Mouse (Mus musculus): ENCODE measurements around the gene Psmb7. TPM values are rescaled to one million over a fixed set of nuclear protein-coding genes. Genes with fewer than 3 reads are reported as not detected.
A peak's percentile ranks its signal among the peaks of the same experiment; 100 is the strongest.

Psmb7 gene
- total RNA-seq, 2 experiments from 2014 or later = 252 to 254 TPM

DNA sequence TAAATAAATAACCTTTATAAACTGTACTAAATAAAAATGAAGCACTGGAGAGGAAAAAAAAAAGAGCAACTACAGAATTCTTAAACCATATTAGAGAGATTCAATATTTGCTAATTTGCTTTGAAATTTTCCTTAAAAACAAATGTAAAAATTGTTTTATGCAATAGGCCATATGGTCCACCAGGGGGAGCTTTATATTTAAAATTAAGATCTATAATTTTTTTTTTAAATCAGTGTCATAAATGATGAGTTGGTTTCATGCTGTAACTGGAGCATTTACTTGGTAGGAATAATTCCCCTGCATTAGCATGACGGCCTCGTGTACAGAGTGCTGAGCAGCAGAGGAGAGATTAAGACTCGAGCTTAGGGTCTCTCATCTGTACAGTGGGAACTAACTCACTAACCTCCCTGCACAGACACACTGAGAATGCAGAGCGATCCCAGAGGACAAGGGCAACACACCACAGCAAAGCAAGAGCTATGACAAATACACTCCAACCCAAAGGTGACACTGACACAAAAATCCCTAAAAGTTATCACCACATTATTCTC, 6.1 kb downstream of the Psmb7 start:
- DNase-seq = no peak

DNA sequence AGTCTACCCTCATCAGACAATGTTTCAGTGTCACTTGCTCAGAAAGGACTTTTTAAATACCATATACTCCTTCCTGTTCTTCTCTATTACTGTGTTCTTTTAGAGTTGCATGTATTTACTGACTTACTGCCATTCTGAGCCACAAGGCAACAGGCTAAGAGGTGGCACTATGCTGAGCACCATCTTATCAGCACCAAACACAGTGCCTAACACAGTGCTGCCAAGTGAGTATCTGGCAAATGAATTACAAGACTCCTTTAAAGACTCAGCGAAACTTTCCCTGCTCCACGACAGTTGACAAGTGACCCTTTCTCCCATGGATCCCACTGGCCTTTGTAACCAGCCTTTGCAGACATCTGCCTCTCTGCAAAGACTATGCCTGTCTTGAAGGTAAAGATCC, 13.3 kb downstream of the Psmb7 start:
- no peak for DNase-seq

DNA sequence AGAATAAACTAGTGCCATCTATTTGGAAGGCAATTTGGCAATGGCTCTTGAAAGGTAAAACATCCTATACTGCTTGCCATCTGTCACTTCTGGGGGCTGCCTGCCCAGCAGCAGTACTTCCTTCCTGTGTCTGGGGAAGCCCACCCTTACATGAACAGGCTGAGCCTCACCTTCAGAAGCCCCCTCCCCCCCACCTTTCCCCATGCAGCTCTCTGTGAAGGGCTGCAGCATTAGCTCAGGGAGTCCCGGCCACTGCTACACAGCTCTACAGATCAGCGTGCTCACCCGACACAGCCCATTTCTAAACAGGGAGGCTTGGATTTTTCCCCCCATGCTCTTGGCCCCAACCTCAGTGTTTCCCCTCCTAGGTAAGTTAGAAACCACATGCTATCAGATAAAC, 14.4 kb downstream of the Psmb7 start:
- DNase-seq = no peak

DNA sequence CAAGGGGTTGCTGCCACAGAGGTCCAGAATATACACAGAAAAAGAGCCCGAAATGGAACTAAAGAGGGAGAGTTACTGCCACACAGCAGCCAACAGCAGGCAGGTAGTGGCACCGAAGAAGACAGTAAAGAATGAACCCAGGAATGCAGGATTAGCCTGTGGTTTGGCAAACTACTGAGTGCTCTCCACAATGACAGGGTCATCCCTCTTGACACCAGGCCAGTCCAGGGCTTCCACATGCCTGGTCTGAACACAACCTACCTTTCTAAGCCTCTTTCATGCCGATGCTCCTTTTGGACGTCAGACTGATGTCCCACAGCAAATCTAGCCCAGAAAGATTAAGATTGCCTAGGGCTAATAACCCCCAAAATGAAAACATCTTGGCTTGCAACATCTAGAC, 15.1 kb downstream of the Psmb7 start:
- no peak for DNase-seq

DNA sequence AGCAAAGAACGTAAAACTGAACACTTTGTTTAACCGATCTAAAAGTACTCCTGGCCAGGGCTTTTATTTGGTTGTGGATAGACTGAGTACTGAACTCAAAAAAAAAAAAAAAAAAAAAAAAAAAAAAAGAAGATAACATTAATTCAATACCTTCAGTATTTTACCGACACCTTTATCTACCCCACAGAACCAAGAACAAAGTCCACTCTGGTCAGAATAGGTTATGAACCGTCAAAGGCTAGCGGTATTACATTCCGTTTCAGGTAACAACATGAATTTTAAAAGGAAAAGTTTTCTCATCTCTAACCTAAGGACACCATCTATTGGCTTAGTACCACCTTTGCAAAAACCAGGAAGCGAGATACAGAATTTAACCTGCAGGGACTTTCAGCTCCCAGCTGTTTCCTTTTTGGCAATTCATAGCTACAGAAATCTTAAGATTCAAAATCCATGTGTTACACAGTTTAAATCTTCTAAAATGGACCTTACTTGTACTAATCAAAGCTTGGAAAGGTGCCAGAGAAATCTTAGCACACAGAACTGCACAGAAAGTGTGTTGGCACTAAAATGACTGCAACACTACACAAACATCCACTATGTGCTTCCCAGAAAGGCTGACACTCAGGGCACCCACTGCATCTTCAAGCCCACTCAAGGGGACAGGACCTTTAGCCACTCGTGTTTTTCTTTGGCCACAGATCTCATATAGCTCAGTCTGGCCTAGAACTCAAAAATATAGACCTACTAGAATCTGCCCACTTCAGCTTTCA, 19.9 kb downstream of the Psmb7 start:
- no peak for DNase-seq

DNA sequence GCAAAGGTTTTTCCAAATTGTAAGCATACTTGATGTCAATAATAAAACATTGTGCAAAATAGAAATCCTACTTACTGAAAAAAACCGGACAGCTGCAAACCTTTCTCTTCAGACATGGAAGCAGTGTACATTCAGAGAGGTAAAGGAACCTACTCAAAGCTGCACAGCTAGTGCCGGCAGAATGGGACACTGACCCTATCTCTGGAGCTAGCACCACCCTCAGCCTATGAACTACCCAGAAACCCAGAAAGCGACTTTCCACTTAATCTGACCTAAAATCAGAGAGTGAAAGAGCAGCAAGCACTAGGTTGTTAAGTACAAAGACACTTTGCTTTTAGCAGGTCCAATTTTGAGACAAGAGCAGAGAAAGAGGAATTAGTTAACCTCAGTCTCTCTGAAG, 20.5 kb downstream of the Psmb7 start:
- no peak for DNase-seq

DNA sequence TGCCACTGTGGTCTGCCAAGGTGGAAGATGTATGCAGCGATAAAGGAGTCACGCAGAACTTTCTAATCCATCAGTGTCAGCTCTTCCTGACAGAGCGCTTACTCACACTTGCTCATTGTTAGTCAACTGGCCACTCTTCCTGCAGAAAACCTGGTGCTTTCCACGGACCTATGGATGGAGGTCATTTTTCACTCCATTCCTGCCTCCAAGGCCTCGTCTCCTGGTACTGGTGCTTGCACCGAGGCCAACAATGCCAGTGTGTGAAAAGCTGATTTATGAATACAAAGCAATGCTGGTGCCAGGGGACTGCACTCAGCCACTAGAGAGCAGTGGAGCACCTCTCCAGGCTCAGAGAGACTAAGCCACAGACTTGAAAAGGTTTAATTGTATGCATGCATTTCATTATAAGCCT, 22.3 kb downstream of the Psmb7 start:
- DNase-seq = no peak

DNA sequence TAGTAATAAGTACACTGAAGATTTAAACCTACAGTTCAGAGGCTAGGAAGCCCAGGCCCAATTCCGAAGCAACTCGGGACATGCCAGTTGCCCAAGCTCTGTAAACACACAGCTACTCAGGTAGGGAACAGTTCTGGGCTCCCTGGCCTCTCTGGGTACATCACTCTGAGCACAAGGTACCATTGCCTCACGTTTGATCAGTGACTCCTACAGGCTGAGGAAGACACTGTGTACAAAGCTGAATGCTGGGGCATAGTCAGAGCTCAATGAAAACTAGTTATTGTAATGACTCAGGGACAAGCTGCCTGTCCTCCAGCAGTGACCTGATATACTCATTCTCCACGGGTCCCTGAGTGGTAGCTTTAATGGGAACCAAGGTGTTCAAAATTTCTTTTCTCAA, 22.8 kb downstream of the Psmb7 start:
- DNase-seq = no peak

DNA sequence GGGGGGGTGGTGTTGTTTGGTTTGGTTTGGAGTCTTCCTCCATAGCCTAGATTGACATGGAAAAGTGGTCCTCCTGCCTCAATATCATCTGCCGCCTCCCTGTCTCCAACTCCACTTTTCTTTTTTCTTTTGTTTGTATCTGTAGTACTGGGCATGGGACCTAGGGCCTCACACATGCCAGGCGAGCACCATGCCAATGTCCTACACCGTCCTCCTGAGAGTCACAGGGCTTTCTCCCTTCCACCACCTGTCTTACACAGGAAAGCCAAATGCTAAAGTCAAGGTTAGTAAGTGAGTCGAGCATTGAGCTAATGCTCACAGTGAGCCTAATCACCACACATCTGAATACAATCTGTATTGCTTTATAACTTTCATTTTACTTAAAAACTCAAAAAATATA, 24.1 kb downstream of the Psmb7 start:
- DNase-seq = no peak

DNA sequence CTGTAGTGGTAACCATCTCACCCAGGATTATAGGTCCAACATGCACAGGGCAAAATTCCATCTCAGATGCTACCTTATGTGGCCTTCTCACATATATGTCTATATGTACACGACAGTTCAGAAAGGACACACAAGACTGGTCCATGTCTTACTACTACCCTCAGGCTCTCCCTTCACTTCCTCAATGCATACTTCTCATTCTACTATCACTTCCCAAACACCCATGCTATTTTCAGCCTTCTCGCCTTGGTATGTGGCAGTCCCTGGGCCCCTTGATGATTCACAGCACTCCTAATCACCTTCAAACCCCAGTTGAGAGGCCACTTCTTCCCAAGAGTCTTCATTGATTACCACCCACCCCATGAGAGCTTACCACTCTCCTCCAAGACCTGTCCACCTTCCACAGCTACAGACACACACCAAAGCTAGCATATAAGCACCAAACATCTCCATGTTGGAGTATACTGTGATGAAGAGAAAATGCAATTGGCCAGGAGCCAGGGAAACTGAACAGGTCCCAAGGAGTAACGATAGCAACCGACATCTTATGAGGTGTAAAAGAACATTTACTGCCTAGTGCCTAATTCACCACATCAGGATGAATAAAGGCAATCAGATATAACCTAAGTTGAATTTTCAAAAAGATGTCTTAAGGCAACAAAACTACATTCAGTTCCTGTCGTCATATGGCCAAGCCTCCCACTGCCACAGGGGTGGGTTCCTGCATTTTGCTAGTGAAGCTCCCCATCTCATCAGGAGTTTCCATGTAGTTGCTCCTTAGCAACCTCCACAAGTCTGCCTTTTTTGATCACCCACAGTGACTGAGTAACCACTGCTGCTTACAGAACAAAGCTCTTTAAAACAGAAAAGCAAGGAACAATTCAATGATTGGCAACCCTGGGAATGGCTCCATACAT, 26.7 kb downstream of the Psmb7 start:
- no peak for DNase-seq

DNA sequence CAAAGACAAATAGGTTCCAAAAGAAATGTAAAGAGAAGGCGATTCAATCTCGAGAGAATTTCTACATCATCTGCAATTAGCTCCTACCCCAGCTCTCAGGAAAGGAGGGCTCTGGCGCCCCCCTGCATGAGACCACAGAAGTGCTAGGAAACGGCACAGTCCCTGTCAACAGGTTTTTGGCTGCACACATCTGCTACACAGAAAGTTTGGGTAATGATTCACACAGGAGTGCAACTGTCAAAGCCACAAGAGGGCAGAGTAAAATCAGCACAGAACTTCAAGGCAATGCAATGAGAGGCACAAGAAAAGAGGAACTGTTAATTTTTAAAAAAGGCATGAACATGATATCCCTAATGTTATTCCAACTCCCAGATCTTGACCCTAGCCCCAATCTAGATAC, 27.8 kb downstream of the Psmb7 start:
- peak; percentile 38 for DNase-seq

DNA sequence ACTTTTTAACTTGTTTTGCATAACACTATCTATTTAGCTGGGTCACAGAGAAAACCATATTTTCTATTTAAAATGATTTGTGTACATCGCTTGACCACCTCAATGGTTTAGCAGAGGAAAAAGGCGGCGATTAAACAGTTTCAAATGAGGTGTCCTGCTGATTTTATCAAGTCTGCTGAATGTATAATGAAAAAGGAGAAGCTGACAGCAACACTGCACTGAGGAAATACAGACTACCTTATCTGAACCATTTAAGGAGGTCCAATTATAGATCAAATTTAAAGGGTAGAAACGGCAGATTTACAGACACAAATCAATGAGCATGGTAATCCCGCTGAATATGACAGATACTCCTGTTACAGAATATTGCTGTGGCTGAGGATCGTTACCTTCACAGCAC, 29.4 kb downstream of the Psmb7 start:
- no peak for DNase-seq

DNA sequence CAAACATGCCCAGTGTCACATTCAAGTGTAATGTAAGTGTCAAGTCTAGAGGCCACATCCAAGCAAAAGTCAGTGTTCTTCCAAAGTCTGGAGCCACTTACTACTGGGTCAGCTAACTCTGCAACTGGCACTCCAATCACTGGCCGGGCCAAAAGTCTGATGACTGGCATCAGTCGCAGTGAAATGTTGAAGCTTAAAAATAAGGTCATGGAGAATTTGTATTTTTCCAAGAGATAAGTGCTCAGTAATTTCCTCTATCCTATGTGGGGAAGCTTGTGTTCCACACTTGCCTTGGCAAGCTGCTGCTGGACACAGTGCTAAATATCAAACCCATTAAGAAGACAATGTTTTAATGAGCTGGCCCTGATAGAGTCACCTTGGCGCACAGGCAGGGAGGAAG, 30.3 kb downstream of the Psmb7 start:
- DNase-seq = no peak

DNA sequence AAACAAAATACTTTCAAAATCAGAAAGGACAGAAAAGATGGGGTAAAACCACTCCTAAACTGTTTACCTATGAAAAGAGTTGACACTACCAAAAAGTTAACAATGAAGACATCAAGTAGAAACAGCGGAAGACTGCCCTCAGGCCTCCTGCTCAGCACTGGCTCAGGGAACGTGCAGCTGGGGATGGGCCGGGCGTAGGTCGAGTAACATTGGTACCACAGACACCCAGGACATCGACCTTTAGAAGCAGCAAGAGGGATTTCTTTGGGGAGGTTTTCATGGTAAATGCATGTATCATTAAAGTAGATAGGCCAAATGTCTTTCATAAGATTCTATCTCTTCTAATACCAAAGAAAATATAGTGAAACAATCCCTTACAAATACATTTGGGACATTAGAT, 31.3 kb downstream of the Psmb7 start:
- DNase-seq = no peak

DNA sequence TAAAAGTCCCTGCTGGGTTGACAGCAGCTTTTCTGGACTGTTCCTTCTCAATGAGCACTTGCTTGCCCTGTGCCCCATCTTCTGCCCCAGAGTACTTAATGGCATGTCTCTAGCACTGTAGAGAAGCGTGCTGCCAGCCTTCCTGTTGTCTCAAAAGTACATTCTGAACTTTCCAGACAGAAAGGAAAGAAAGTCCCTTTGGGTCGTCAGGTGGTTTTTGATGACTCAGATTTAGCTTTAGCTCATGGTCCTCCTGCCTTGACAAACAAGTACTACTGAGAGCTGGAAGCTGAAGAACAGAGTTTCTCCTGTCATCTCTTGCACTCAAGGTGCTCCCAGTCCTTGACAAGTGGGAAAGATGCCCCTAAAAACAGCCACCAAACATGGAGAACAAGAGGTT, 33.7 kb downstream of the Psmb7 start:
- DNase-seq = no peak

DNA sequence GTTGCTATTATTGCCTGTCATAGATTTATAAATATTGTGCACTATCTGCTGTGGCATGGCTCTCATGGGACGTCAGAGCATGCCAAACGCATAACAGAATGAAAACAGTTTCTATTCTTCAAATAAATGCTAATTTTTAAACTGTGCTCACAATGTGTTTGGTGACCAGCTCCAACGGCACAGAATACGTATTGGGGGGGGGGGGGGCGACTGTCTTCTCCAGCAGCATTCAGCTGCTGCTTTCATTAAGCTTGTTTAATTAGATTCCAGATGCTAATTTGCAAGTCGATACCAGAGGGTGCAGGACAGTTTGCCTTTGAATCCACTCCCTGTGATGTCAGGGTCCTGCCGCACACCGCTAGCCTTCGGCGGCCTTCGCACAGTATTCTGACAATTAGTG, 34.6 kb downstream of the Psmb7 start:
- no peak for DNase-seq

DNA sequence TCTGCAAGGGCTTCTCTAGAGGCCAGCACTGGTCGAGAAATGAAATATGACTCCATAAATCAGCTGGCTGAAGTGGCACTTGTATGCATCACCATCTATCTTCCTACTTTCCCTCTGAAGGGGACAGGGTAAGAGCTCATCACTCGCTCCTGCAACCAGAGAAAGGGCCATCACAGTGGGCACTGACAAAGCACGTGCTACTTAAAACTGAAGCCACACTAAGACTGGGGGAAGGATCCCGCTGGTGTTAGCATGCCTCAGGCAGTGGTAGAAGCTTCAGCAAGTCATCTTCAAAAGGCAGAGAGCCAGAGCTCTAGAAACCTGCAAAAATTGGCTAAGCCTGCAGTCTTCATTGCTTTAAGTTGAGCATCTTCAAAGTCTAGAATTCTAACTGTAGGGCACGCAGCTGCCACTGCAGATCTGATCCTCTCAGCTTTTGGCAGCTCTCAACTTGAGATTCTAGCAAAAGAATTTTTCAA, 35.0 kb downstream of the Psmb7 start:
- DNase-seq = no peak

DNA sequence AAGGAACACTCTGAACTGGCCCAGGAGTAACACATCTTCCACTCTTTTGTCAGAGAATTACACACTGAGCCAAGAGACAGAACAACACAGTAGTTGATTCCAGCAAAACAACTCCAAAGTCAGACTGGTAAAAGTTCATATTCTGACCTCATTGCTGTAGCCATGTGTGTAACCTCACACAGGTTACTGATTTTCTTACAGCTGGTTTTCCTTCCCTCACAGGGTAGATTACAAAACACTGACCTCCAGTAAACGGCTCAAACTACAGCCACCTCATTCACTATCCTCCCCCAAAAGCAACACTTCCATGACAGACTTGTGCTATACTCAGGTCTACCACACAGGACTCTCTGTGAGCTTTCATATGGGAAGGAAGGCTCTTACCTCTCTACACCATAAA, 36.2 kb downstream of the Psmb7 start:
- DNase-seq = no peak

DNA sequence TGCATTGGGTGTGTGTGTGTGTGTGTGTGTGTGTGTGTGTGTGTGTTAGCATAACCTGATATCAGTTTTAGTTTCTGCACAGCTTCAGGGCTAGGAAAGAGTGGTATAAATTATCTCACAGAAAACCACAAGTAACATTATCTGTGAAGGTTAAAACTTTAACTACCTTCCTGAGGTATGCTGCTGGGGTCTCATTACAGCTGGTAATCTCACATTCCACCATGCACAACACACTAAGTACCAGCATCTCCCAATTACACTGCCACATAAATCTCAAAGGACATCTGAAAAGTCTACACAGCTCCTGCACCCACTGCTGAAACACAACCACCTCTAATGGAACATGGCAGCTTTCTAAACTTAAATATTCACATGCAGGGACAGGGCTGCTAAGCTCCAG, 43.0 kb downstream of the Psmb7 start:
- DNase-seq = no peak

DNA sequence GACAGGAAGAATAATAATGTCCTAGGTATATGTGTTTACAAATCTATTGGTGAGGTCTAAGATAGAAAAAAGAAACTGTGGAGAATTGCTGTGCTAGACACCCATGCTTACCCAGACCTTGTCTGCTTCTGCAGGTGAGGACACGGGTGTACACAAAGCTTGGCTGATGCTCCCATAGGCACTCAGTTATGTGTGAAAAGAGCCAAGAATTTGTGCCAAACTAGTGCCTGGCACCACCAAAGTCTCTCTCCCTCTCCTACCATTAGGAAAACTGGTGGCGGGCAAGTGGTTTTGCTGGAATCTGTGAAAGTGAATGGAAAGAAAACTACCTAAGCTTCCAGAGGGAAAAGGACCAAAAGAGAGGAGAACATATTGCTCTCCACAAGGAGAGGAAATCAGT, 45.5 kb downstream of the Psmb7 start:
- DNase-seq = no peak

DNA sequence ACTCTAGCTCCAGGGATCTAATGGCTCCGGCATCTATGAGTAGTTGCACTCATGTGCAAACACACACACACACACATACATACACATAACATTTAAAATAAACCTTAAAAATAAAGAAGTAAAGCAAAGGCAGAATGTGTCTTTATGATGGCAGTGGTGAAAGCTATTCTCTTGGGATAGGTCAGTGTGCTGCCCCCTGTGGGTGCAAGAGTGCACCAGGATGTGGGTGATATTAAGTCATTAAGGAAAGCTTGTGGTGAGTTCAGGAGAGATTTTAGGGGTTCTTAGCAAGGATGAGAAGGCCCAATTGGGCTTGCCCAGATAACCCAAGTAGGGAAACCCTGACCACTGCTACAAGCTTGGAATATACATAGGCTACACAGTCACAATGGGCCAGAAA, 46.0 kb downstream of the Psmb7 start:
- no peak for DNase-seq

DNA sequence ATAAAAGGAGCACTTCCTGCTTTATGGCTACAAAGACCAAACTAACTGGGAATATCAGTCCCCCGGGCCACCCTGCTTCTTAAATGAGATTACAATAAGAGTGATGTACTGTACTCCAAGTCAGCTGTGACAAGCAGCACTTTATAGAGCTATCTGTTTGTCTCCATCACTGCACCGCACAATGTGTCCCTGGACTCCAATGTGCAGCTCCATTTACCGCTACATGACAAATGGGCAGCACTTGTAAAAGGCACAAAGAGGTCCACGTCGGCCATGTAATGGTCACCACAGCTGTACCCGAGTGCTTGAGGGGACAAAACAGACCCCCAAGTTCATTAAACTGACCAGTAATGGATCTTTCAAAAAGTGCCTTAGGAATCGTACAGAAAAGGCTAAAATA, 49.0 kb downstream of the Psmb7 start:
- DNase-seq = no peak

DNA sequence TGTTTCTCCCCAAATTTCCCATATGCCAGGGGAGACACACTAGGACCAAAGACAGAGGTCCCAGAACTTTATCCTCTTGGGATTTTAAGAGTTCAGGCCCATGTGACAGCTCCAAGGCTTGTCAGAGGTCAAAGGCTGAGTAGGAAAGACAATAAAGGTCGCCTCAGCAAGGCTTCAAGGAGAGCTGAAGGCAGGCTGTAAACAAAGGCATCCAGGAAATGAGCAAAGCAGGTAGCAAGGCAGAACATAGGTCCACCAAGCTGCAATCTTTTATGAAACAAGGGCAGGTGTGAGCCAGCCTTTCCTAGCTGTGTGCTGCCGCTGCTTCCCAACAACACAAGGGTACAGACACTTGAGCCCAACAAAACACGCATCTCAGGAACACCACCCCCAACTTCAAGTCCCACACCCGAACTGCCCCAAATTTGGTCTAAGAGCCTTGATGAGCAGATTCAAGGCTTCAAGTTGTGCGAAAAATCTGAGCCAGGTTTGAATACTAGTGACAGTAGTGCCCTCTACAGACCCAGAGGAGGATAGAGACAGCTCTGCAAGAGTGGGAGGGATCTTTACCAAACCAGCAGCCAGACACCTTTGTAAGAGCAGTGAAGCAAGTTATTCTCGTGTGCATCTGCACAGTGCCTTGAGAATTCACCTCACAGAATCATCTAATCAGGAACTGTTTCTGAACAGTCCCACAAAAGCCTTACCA, 52.0 kb downstream of the Psmb7 start:
- peak; percentile 28 for DNase-seq
